Mouse (Mus musculus): Measurements from ENCODE around the gene Trio.
"Not testable (repeated sequence)": the region's sequence is repeated elsewhere in the genome, so short reads cannot be mapped to it uniquely, and the experiment has no call there.

The Trio gene

DNA sequence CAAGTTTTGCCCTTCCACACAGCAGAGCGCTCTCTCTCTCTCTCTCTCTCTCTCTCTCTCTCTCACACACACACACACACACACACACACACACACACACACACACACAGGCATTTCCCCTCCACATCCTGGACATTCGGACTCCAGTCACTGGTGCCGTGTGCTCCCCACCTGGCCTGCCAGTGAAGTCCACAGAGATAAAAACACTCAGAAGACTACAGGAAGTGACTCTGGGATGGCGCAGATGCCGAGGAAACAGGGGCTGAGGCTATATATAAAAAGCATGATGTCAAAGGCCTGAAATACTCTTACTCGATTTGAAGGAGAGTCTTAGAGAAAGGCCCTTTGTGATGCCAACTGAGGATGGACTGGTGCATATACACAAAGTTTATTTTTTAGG, 166.5 kb downstream of the Trio start:
- ChIA-PET POLR2A (no interaction called here), CTCF (interaction anchor here in 3 of 4 experiments (0.9 to 1.8 kb wide), 4 partner anchors 9 to 175 kb away, joined by 3 to 7 read pairs (median 3); no protein-coding TSS in a partner anchor)

DNA sequence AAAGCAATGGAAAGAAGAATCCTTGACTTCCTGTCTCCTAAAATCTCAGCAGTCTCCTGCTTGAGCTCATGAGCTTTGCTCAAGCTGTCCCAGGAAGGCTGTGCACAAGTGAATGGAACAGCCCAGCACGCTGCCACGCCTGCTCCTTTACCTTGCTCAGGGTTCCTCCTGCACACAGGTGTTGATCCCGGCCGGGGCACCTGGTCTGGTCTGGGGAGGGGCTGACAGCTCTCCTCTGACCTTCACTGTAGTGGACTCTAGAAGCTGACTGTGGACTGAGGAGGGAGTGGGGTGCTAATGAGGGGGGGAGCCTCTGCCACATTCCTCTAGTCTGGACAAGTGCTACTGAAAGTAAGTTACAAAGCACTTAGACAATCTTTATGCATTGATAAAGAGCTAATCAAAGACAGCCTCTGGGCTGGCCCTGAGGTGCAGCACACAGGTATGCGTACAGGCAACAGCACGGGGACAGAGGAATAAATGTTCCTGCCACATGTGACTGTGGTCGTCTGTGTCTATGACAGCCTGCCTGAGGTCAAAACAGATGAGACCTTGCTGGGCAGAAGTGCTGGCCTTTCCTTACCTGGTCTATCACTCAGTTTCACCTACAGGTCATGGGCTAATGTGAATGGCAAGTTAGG, 167.3 kb downstream of the Trio start:
- POLR2A ChIA-PET: interaction anchor here in 1 of 4 experiments (0.6 kb wide), 1 partner anchor 388 kb away, joined by 3 read pairs; no protein-coding TSS in a partner anchor
- CTCF ChIA-PET: interaction anchor here in 2 of 4 experiments (0.6 to 1.2 kb wide), 2 partner anchors 46 to 61 kb away, joined by 3 read pairs; no protein-coding TSS in a partner anchor

DNA sequence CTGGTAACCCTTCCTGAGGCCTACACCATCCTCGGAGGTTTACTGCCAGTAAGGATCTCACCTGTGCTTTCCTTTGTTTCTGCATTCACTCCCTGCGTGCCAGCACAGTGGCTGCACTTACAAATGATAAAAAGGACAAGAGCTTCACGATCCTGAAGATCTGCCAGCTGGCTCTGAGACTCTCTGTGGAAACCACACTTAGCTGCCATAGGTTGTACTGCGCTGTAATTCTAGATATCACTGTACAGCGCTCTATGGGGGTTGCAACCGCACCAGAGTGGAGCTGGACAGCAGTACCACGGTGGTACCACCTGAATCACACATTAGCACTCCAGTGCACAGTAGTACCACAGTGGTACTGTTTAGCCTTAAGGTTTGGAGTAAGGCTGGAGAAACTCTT, 168.4 kb downstream of the Trio start:
- ChIA-PET POLR2A (no interaction called here), CTCF (interaction anchor here in 1 of 4 experiments (1.2 kb wide), 1 partner anchor 47 kb away, joined by 3 read pairs; no protein-coding TSS in a partner anchor)

DNA sequence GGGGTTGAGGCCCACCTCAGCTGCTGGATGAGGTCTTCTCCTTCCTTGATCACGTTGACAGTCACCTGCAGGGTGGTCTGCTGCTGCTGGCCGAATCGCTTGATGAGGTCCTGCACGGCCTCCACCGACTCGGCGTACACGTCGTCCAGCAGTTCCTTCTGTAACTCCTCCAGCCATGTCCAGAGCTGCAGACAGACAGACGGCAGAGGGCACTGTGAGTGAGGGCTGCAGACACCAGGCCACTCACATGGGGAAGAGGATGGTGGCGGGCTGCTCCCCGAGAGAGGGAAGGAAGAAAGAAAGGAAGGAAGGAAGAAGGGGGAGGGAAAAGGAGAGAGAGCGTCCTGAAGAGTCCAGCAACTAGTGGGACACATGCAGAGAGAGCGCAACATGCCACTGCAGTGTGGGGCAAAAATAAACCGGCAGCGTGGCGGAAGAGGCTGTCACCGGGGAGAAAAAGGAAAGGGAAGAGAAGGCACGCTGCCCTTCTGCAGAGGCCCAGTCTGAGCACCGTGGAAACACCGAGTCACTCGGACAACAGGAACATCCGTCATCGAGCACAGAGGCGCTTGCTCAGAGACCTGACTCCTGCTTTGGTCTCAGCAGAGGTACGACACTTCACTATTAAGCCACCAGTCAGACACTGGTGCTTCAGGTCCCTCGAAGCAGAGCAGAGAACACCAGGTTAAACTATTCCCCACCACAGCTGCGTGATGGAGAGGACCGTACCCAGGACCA, 169.4 kb downstream of the Trio start:
- CTCF ChIA-PET: interaction anchor here in 2 of 4 experiments (0.7 to 1.1 kb wide), 4 partner anchors 34 to 326 kb away, joined by 3 to 7 read pairs (median 4); no protein-coding TSS in a partner anchor

DNA sequence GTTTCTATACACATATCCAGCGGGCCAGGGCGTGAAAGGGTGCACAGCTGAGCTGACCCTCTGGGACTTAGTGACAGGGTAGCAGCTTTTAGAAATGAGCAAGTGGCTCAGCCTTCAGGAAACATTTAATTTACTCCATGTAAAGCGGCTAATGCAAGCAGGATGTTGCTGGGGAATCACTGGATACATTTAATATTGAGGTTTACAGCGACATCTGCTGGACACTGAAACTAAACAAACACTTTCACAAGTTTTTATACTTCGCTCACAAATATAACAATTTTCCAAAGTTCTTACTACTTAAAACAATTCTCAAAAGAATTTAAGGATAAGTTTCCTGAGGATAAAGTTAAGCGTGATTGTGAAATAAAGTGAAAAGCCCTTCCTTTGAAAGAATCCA, 174.3 kb downstream of the Trio start:
- ChIA-PET CTCF (interaction anchor here (0.6 to 2.2 kb wide), 25 partner anchors 9 to 547 kb away, joined by 3 to 8 read pairs (median 4); no protein-coding TSS in a partner anchor), POLR2A (no interaction called here)

More for the DNA sequence above, 169.4 kb downstream of the Trio start:
- POLR2A ChIA-PET: no interaction called here

DNA sequence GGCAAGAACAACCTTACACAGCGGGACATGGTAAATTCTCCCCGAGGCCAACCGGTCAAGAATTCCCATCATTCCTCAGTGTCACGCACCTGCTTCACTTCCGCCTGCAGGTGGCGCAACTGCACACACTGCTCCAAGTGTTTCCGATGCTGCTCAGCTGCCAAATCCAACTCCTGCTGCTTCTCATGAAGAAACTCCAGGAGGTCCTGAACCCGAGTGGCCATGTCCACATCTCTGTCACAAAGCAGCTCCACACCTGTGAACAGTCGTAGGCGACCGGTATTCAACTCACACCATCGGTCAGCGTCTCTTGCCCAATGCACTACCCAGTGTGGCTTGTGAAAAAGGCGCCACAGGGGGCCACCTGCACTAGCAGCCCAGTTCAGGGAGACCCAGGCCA, 174.7 kb downstream of the Trio start:
- POLR2A ChIA-PET: interaction anchor here in 2 of 4 experiments (0.5 to 0.6 kb wide), 2 partner anchors 43 to 585 kb away, joined by 3 to 6 read pairs; no protein-coding TSS in a partner anchor
- CTCF ChIA-PET: interaction anchor here (0.6 to 2.2 kb wide), 27 partner anchors 9 to 547 kb away, joined by 3 to 8 read pairs (median 4); no protein-coding TSS in a partner anchor

DNA sequence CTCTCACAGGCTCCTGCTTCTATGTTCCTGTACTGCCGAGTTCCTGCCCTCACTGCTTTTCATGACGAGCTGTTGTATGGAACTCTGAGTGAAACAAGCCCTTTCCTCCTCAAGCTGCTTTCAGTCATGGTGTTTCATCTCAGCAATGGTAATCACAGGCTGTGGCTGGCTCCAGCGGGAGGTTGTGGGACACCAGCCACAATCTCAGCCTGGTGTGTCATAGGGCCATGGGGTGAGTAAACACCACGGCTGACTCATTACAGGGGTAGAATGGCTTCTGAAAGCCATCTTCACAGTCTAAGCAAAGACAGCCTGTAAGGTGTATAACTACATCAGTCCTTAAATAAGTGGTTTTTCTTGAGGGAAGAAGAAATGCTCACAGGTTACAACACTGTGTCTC, 175.7 kb downstream of the Trio start:
- ChIA-PET POLR2A (no interaction called here), CTCF (interaction anchor here in 2 of 4 experiments (1.4 to 2.0 kb wide), 3 partner anchors 10 to 98 kb away, joined by 6 to 8 read pairs (median 7); no protein-coding TSS in a partner anchor)

DNA sequence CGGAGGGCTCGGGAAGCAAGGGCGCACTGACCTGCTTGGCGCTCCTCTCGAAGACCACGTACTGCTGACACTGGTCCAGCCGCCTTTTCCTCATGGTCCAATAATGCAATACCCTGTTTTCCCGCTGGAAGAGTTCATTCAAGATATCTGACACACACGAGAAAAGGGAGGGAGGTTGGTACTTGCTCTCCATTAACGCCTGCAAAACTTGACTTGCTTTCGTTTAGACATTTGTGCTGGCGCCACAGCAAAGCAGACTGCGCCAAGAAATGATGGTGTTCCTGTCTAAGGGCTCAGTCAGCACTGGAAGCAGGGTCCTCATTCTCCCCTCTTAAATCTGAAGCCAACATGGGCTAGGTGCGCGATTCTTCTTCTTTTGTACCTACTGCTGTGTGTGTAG, 184.0 kb downstream of the Trio start:
- ChIA-PET CTCF (no interaction called here), POLR2A (no interaction called here)

DNA sequence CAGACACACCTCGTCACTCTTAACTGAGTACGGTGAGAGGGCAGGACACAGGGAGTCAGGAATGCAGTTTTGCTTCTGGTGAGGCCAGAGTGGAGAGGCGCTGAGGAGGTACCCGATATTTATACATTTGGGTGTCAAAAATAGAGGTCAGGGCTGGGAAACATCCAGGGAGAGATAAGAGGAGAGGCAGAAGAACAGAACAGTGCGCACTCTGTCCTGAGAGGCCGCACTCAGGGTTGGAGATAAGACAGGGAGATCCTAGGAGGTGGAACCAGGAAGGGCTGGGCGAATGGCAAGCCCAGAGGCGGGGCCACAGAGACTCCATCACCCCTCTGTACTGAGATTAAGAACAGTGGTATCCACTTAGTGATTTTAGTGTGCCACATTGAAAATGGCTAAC, 185.1 kb downstream of the Trio start:
- POLR2A ChIA-PET: no interaction called here
- CTCF ChIA-PET: interaction anchor here in 1 of 4 experiments (2.0 kb wide), 1 partner anchor 10 kb away, joined by 6 read pairs; no protein-coding TSS in a partner anchor

DNA sequence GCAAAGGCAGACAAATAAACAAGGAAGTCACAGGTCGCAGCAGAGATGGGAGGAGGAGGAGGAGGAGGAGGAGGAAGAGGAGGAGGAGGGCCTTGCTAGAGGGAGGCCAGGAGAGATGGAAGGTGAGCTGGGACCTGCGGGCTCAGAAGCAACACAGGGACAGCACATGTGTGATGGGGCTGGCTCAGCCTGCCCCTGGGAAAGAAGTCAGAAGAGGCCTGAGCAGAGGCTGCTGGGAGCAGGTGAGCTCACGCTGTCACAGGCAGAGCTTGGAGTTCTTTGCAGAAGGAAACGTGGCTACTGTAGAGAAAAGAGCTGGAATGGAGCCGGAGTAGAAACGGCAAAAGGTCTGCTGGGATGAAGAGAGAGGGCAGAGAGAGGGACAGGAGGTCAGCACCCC, 185.5 kb downstream of the Trio start:
- ChIA-PET POLR2A (no interaction called here), CTCF (interaction anchor here in 1 of 4 experiments (2.0 kb wide), 1 partner anchor 11 kb away, joined by 6 read pairs; no protein-coding TSS in a partner anchor)

DNA sequence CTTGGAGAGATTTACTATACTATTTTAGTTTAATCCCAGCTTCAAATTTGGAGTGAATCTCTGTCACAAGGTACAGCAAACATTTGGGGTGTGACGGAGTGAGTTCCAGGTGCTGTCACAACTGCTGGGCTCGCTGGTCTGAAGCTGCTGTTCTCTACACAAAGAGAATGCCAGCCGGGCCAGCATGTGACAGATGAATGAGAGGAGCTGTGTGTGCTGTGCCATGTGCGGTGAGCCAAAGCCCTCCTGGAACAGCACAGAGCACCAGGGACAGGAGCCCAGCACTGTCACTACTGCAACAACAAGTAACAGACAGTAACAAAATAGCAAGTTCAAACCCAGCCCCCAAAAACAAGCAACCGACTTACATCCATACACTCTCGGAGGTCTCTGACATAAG, 194.0 kb downstream of the Trio start:
- CTCF ChIA-PET: interaction anchor here in 1 of 4 experiments (0.7 kb wide), 1 partner anchor 172 kb away, joined by 3 read pairs; no protein-coding TSS in a partner anchor
- POLR2A ChIA-PET: no interaction called here

DNA sequence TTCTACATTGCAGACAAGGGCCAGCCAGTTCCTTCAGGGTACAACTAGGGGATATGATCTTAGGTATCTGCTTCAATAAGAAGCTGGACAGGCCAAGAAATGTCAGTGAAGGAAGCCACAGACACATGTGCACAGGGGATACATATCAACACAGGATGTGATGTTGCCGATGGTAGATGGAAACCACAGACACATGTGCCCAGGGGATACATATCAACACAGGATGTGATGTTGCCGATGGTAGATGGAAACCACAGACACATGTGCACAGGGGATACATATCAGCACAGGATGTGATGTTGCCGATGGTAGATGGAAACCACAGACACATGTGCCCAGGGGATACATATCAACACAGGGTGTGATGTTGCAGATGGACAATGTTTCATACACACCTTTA, 197.8 kb downstream of the Trio start:
- CTCF ChIA-PET, POLR2A ChIA-PET: not testable (repeated sequence)

DNA sequence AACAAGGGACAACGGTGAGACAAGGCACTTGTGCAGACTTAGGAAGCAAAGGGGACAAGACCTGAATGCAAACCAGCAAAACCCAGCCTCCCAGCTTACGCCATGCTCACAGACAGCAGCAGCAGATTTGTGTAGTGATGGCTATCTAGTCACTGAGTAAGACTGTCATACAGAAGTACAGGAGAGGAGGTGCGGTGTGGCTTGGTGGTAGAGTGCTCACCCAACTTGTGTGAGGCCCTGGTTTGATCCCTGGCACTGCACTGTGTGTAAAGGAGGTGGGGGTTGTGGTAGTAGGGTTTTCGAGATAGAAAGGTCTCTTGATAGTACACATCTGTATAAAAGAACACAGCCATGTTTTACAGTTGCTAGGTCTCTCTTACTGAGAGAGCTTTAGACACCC, 198.8 kb downstream of the Trio start:
- CTCF ChIA-PET: no interaction called here
- POLR2A ChIA-PET: no interaction called here

DNA sequence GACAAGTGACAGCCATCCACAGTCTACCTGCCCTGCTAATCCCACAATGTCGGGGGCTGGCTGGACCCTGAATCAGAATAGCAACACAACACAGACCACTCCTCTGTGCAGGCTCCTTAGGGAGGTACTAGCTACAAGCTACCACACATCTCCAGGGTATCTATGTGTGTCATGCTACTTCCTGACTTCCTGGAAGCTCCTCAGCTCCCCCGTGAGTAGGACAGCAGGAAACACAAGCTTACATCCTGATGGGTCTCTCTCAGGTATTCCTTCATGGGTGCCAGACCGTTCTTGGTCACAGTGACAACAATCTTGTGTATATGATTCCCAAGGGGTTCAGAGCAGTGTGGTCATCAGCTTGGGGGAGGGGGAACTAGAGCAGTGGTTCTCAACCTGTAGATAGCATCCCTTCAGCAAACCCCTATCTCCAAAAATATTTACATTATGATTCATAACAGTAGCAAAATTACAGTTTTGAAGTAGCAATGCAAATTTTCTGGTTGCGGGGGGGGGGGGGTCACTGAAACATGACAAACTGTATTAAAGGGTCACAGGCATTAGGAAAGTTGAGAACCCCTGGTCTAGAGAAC, 199.5 kb downstream of the Trio start:
- ChIA-PET CTCF (interaction anchor here in 1 of 4 experiments (0.6 kb wide), 1 partner anchor 8 kb away, joined by 3 read pairs; no protein-coding TSS in a partner anchor), POLR2A (no interaction called here)

DNA sequence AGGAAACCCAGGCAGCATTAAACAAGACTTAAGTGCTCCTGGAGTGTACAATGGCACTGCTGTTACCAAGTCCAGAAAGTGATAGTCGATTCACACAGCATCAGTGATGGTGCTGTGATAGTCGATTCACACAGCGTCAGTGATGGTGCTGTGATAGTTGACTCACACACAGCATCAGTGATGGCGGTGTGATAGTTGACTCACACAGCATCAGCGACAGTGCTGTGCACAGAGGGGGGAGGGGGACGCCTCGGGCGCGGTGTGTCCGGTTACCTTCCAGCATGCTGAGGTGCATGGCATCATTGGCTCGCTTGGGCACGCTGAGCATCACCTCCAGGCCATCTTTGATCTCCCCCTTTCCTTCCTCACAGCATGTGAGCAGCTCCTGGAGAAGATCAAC, 200.3 kb downstream of the Trio start:
- ChIA-PET POLR2A (no interaction called here), CTCF (no interaction called here)

DNA sequence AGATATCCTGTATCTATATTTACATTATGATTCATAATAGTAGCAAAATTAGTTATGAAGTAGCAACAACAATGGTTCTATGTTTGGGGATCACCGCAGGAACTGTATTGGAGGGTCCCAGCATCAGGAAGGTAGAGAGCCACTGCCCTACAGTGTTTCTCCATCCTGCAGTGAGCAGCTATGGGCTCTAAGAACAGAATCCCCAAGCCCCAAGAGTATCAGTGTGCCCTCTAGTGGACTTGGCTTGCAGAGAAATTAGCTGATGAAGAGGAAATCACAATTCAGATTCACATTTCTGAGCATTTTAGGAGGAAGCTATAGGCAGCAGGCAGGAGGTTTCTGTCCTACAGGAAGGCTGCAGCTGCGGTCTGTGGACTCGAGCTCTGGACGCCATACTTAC, 202.1 kb downstream of the Trio start:
- POLR2A ChIA-PET: interaction anchor here in 1 of 4 experiments (0.7 kb wide), 1 partner anchor 61 kb away, joined by 3 read pairs; no protein-coding TSS in a partner anchor
- CTCF ChIA-PET: interaction anchor here (0.5 to 1.8 kb wide), 41 partner anchors 9 to 1839 kb away, joined by 3 to 19 read pairs (median 3); partner anchors contain the start of genes Otulinl (in 1 of the 4) and Zfp622 (in 1 of the 4)

DNA sequence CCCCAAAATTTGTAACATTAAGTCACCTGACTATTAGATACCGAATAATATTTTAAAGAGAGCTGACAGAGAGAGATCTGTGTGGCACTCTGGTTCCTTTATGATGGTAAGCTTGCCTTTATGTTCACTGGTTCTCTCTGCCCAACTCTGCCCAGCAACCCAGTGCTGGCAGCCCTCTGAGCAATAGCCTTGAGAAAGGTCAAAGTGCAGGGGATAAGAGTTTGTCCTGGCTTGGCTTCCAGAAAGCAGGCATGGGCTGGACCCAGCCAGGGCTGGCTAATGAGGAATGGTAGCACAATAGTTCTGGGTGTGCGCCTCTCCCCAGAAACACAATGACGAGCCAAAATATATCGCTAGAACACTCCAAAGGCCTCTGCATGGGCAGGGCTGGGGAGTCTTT, 203.2 kb downstream of the Trio start:
- POLR2A ChIA-PET: no interaction called here
- CTCF ChIA-PET: interaction anchor here in 2 of 4 experiments (0.8 to 1.9 kb wide), 7 partner anchors 14 to 163 kb away, joined by 3 to 9 read pairs (median 4); no protein-coding TSS in a partner anchor

DNA sequence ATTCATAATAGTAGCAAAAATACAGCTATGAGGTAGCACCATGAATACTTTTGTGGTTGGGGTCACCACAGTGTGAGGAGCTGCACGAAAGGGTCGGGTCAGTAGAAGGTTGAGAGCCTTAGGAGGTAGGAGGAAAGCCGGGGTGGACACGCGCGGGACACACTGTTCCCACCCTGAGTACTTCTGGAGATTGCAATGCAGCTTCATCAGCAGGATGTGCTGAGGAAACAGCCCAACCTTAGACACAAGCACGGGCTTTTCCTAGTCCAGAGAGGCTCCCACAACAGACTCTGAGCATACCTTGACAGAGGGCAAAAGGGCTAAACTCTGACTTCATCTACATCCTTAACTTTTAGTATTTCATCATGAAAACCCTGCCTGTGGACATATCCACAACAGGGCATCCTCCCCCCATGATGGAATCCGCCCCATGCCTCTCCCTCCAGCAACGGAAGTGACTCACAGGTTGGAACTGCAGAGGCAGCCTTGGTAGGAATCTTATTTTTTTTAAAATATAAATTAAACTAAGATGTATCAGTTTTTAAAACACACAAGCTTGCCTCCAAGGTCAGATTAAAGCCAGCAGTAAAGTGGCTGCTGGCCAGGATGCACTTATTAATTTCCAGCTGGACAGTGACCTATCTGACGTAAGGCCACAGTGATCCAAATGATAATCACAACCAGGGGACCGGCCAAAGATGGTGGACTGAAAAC, 203.8 kb downstream of the Trio start:
- ChIA-PET CTCF (interaction anchor here in 2 of 4 experiments (0.8 to 1.9 kb wide), 2 partner anchors 34 to 69 kb away, joined by 4 to 7 read pairs; no protein-coding TSS in a partner anchor), POLR2A (no interaction called here)

DNA sequence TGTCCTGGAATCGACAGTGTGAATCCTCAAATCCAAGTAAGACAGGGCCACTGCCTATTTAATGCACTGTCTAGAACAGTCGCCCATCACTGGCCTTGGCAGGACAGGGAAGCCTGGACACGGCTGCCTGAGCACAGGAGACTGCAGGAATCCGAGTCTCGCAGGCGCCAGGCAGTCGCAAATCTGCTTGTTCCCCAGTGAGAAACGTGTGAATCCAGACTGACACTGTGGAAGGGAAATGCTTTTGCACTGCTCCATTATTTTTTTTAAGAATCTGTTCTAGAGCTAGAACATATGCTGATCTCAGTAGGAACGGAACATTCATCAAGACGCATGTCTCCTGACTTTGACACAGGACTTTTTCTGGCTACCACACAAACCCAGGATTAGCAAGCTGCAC, 208.6 kb downstream of the Trio start:
- ChIA-PET POLR2A (no interaction called here), CTCF (no interaction called here)
